Mouse (Mus musculus) E14TG2a.4 (cell line): Measurements from ENCODE around the gene Prr18.
"Not testable (repeated sequence)": the region's sequence is repeated elsewhere in the genome, so short reads cannot be mapped to it uniquely, and the experiment has no call there.

Experiments used
- H3K27me3 ChIP-seq: 2 replicates; pipeline ENCODE4 v1.6.1; 2014; ENCODE audit warnings: low read length, control low read depth; ENCODE audit not compliant: insufficient read depth
- H3K36me3 ChIP-seq: 2 replicates; pipeline ENCODE4 v1.6.1; 2014; ENCODE audit warnings: low read length, control low read depth; ENCODE audit not compliant: insufficient read depth
- H3K4me1 ChIP-seq: replicated peaks from 2 replicates; pipeline ENCODE4 v1.6.1; 2014; ENCODE audit warnings: low read depth, low read length, control low read depth
- H3K4me3 ChIP-seq: replicated peaks from 2 replicates; pipeline ENCODE4 v1.5.1; 2014; ENCODE audit warnings: mild to moderate bottlenecking, low read length
- H3K9me3 ChIP-seq: 2 replicates; pipeline ENCODE4 v1.6.1; 2014; ENCODE audit warnings: low read length, control low read depth
- CTCF ChIP-seq: conservative IDR thresholded peaks from 2 replicates; pipeline ENCODE4 v1.5.1; 2014; ENCODE audit warnings: low read length
- NANOG ChIP-seq: IDR thresholded peaks from 2 replicates; pipeline ENCODE4 v1.6.1; 2014; ENCODE audit warnings: borderline replicate concordance, low read length, mixed read lengths
- POU5F1 ChIP-seq: IDR thresholded peaks from 2 replicates; pipeline ENCODE4 v1.6.1; 2014; ENCODE audit warnings: low read length, borderline replicate concordance

Prr18 gene

DNA sequence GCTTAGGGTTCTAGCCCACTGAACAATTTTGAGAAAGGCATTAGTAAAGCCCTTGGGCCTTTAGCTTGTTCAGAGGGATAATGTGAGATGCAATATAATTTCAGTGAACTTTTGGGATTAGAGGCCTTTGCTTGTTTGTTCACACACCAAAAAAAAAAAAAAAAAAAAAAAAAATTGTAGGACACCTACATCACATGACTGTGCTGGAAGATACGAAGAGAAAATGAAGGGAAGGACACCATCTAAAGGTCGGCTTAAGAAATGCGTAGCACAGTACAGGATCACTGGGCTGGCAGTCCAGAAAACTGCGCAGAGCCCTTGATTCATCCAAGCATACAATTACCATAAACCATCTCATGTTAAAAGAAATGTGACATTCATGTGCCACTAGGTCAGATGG is 35.7 kb upstream of the Prr18 start:
- no peak overlapping the region for H3K4me3 ChIP-seq
- H3K27me3 ChIP-seq: 0 out of 2 replicates have a peak, but pooled peaks cover 4% of the 10 kb centered on the region
- no peaks in the 10 kb centered on the region for H3K9me3 ChIP-seq
- H3K36me3 ChIP-seq: peaks cover 13% of the 10 kb centered on the region
- TF ChIP-seq POU5F1: no peak
- TF ChIP-seq CTCF: no peak
- TF ChIP-seq NANOG: no peak
- H3K4me1 ChIP-seq: peaks cover 4% of the 10 kb centered on the region; the same call in 1 of the 2 replicates

DNA sequence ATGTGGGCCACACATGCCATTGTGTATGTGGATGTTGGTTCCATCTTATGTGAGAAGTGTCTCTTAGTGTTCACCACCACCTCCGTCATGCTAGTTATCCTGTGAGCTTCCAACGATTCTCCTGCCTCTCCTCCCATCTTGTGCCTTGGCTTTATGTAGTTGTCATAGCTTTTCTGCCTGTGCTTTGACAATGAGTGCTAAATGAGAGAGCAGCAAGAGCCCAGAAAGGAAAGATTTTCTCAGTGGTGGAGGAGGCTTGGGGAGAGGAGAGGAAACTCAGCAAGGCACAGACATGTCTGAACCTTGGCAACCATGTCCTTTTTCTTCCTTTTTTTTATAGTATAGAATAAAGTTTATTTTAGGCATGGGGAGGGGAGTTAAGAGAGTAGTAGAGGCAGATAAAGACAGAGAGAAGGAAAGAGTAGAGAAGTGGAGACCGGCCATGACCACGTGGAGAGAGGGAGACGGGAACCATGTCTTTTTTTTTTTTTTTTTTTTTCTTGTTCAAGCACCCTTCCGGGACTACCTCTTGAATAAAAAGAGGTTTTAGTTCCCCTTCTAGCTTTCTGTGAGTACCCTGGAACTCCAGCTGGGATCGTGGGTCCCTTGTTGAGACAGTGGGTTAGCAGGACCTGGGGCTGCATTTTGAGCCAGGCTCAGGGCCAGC is 34.4 kb upstream of the Prr18 start:
- Histone ChIP-seq H3K27me3 (peaks cover 9% of the 10 kb centered on the region; the same call in 1 of the 2 replicates), H3K9me3 (no peaks in the 10 kb centered on the region), H3K36me3 (peaks cover 5% of the 10 kb centered on the region), H3K4me3 (no peak overlapping the region), H3K4me1 (peaks cover 4% of the 10 kb centered on the region; the same call in 1 of the 2 replicates)
- TF ChIP-seq NANOG (no peak), CTCF (no peak), POU5F1 (no peak)

DNA sequence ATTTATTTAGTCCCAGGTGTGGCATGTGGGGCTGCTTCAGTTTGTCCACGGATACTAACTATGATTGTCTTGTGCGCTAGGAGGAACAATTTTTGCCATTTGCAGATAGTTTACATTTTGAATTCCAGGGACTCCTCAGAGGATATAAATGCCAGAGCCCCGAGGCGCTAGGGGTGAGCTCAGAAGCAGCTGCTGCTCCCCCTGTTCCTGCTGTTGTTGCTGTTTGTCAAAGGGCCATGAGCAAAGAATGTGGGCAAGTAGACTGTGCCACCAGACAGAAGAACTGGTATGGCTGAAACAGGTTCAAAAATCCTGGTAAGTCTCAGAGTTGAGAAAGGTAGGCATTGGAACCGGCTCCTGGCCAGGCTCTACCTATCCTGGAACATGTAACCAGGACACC is 33.6 kb upstream of the Prr18 start:
- no peaks in the 10 kb centered on the region for H3K9me3 ChIP-seq

DNA sequence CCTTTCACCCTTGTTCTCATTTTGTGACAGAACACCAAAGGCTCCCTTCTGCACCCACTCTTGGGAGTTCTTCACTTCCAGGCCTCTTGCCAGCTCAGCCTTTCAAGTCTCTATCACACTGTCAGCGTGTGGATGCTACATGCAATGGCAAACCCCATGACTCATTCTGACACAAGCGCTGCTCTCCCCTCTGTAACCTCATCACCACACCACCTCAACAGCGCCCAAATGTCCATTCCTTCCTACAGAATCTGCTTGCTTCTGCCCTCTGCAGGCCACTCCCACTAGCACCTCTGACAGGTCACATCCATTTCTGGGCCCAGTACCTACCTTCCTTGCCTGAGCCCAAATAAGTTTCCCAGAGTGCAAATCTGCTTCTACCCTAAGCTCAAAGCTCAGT is 31.5 kb upstream of the Prr18 start:
- Histone ChIP-seq H3K9me3 (no peaks in the 10 kb centered on the region), H3K36me3 (no peaks in the 10 kb centered on the region), H3K4me1 (peaks cover 7% of the 10 kb centered on the region; the same call in 1 of the 2 replicates), H3K4me3 (no peak overlapping the region), H3K27me3 (peaks cover 14% of the 10 kb centered on the region)
- TF ChIP-seq POU5F1: no peak
- TF ChIP-seq CTCF: peak; percentile 21
- no peak for TF ChIP-seq NANOG

More for the DNA sequence above, 33.6 kb upstream of the Prr18 start:
- Histone ChIP-seq H3K4me3 (no peak overlapping the region), H3K27me3 (peaks cover 14% of the 10 kb centered on the region), H3K36me3 (no peaks in the 10 kb centered on the region), H3K4me1 (peaks cover 4% of the 10 kb centered on the region; the same call in 1 of the 2 replicates)
- TF ChIP-seq POU5F1 (no peak), CTCF (no peak), NANOG (no peak)

DNA sequence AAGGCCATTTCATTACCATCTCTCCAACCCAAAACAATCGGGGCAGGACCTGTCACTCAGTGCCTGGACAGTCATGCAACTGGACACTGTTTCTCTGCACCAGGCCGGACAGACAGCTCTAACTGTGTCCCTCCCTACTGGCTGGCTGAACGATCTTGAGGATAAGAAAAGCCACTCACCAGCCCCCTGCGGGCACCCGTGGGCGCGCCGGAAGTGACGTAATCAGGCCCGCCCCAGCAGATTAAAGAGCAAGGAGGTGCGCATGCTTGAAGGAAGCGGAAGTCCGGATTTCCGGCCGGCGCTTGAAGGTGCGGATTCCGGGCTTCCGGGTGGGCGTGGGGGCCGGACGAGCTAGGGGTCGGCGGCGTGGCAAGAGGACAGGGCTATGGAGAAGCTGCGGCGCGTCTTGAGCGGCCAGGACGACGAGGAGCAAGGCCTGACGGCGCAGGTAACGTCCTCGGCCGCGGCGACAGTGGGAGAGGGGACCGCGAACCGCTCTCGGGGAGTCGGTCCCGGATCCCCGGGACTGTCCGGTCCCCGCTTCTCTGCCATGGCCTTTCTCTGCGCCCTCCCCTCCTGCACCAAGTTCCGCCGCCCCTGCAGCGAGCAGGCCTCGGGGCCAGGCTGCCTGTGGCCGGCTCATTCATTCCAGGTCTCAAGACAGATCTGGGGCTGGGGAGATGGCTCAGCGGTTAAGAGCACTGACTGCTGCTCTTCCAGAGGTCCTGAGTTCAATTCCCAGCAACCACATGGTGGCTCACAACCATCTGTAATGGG is 26.2 kb upstream of the Prr18 start, which contains the start of gene Sft2d1:
TSS of gene Sft2d1 (plus strand) at position 265 of the 777 bp plus-strand sequence.
- H3K27me3 ChIP-seq: peaks cover 11% of the 10 kb centered on the region
- H3K36me3 ChIP-seq: peaks cover 16% of the 10 kb centered on the region
- peaks cover 36% of the 10 kb centered on the region for H3K4me1 ChIP-seq
- TF ChIP-seq POU5F1: no peak
- TF ChIP-seq CTCF: no peak
- no peak for TF ChIP-seq NANOG
- no peaks in the 10 kb centered on the region for H3K9me3 ChIP-seq
- peak within 1 kb of the TSS; percentile 91 for H3K4me3 ChIP-seq

DNA sequence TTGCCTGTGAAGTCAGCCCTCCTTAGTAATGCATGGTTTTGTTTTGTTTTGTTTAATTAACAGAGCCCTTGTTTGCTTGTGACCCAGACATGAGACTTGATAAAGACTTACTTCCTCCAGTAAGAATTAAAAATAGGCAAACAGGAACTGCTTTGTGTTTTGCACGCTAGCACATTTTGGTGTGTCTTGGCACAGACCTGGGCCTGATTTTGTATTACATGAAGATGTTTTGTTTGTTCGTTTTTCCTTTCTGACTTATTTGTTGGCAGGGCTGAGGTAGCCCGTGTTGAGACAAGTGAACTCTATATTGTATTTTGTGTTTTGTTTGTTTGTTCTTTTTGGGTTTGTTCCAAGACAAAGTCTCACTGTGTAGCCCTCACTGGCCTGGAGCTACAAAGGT is 25.5 kb upstream of the Prr18 start:
- Histone ChIP-seq H3K9me3 (no peaks in the 10 kb centered on the region), H3K36me3 (peaks cover 20% of the 10 kb centered on the region), H3K27me3 (peaks cover 11% of the 10 kb centered on the region), H3K4me1 (peaks cover 43% of the 10 kb centered on the region), H3K4me3 (peak overlapping the region; percentile 91)
- TF ChIP-seq NANOG (no peak), POU5F1 (no peak), CTCF (no peak)

DNA sequence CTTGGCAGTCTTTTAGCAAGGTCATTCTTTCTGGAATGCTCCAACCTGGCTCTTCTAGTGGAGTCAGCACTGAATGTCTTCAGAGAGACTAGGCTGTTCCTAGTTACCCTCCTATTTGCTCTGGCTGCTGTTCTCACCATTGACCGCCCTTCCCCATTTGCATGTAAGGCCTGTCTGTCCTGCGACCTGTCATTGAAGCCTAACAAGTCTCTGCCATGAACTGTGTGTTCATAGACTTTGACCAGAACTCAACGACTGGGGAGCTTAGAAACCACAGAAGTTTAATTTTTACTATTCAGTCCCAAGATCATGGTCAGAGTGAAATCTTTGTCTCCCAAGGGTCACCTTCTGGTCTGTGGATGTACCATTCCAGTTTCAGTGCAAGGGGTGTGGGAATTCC is 23.3 kb upstream of the Prr18 start:
- Histone ChIP-seq H3K9me3 (no peaks in the 10 kb centered on the region), H3K27me3 (no peaks in the 10 kb centered on the region), H3K4me1 (peaks cover 43% of the 10 kb centered on the region), H3K36me3 (peaks cover 38% of the 10 kb centered on the region), H3K4me3 (no peak overlapping the region)
- TF ChIP-seq CTCF (no peak), POU5F1 (no peak), NANOG (no peak)

DNA sequence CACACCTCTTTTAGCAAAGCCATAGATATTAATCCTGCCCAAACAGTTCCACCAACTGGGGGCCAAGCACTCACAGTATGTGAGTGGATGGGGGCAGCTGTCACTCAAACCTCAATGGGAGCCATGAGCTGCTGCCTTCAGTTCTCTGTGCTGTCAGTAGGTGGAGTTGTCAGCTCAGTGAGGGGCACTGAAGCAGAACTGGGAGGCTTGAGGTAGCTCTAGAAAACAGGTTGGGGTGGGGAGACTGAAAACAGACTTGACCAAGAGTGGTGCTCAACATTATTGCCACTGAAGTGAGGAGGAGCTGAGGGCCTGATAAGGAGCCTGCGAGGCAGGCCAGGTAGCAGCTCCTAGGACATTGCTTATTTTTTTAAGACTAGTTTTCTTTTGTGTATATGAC is 21.0 kb upstream of the Prr18 start:
- Histone ChIP-seq H3K9me3 (no peaks in the 10 kb centered on the region), H3K4me1 (peaks cover 41% of the 10 kb centered on the region), H3K27me3 (no peaks in the 10 kb centered on the region), H3K4me3 (no peak overlapping the region), H3K36me3 (peaks cover 49% of the 10 kb centered on the region)
- TF ChIP-seq CTCF: peak; percentile 58
- TF ChIP-seq POU5F1: no peak
- TF ChIP-seq NANOG: no peak

DNA sequence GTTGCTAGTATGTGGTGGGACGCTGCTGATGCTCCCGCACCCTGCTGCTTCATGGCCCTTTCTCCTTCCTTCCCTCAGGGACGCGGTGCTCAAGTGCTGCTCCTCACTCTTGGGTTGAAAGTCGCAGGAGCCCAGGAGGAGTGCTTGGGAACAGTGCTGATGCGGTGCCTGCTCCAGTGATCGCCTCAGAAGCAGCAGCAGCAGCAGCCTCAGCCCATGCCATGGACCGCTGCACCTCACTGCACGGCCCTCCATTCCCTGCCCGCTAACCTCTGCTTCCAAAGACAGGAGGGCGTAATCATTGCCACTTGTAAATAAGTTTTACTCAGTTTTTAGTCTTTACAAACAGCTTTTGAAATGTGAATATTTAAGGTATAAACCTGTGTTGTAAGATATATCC is 10.4 kb upstream of the Prr18 start:
- not testable (repeated sequence) for H3K4me3 ChIP-seq, H3K9me3 ChIP-seq, H3K27me3 ChIP-seq
- H3K36me3 ChIP-seq: peaks cover 45% of the 10 kb centered on the region
- H3K4me1 ChIP-seq: peaks cover 24% of the 10 kb centered on the region
